Mouse (Mus musculus) regulatory T cell (primary cell): Measurements from ENCODE around the gene Aldh4a1.

Experiments
- in situ Hi-C: fragments of 300-600 bp; cut with MboI, MseI; formaldehyde crosslinking; loops from one replicate; pipeline ENCODE4 v1.15.1; 2025; ENCODE audit warnings: high pct_unique_total_duplicates

Gene Aldh4a1

GRCm38 (mm10) chr4:139622373-139623282, at the start of gene Aldh4a1:
TSS of gene Aldh4a1 (plus strand) at chr4:139622866.
- in situ Hi-C loops, result no loop called here

GRCm38 (mm10) chr4:139572928-139573512, 49.6 kb upstream of the Aldh4a1 start:
- in situ Hi-C loops, result loop anchor here (5.0 kb wide), 1 partner anchor 39 kb away; no protein-coding TSS in a partner anchor

GRCm38 (mm10) chr4:139574156-139574798, 48.4 kb upstream of the Aldh4a1 start:
- in situ Hi-C loops, result loop anchor here (5.0 kb wide), 1 partner anchor 38 kb away; no protein-coding TSS in a partner anchor

- in situ Hi-C loops, result loop anchor here (5.0 to 25.0 kb wide), 2 partner anchors 37 to 1387 kb away; partner anchors contain the start of gene Sdhb
Observed at GRCm38 (mm10) chr4:139574799-139575672, 47.6 kb upstream of the Aldh4a1 start.

- in situ Hi-C loops, result loop anchor here (25.0 kb wide), 1 partner anchor 1387 kb away; the partner anchor contains the start of gene Sdhb
Observed at GRCm38 (mm10) chr4:139575673-139576003, 47.0 kb upstream of the Aldh4a1 start.

GRCm38 (mm10) chr4:139576251-139576880, 46.3 kb upstream of the Aldh4a1 start:
- in situ Hi-C loops, result loop anchor here (25.0 kb wide), 1 partner anchor 1386 kb away; the partner anchor contains the start of gene Sdhb

GRCm38 (mm10) chr4:139577006-139577405, 45.7 kb upstream of the Aldh4a1 start:
- in situ Hi-C loops, result loop anchor here (25.0 kb wide), 1 partner anchor 1385 kb away; the partner anchor contains the start of gene Sdhb

- in situ Hi-C loops, result loop anchor here (25.0 kb wide), 1 partner anchor 1384 kb away; the partner anchor contains the start of gene Sdhb
Observed at GRCm38 (mm10) chr4:139578389-139578788, 44.3 kb upstream of the Aldh4a1 start.

GRCm38 (mm10) chr4:139579003-139579402, 43.7 kb upstream of the Aldh4a1 start:
- in situ Hi-C loops, result loop anchor here (25.0 kb wide), 1 partner anchor 1383 kb away; the partner anchor contains the start of gene Sdhb

- in situ Hi-C loops, result loop anchor here (25.0 kb wide), 1 partner anchor 1383 kb away; the partner anchor contains the start of gene Sdhb
Observed at GRCm38 (mm10) chr4:139579466-139579865, 43.2 kb upstream of the Aldh4a1 start.

GRCm38 (mm10) chr4:139580663-139581336, 41.9 kb upstream of the Aldh4a1 start:
- in situ Hi-C loops, result loop anchor here (25.0 kb wide), 1 partner anchor 1382 kb away; the partner anchor contains the start of gene Sdhb

GRCm38 (mm10) chr4:139581427-139582051, 41.1 kb upstream of the Aldh4a1 start:
- in situ Hi-C loops, result loop anchor here (25.0 kb wide), 1 partner anchor 1381 kb away; the partner anchor contains the start of gene Sdhb

- in situ Hi-C loops, result loop anchor here (25.0 kb wide), 1 partner anchor 1380 kb away; the partner anchor contains the start of gene Sdhb
Observed at GRCm38 (mm10) chr4:139582346-139582745, 40.3 kb upstream of the Aldh4a1 start.

- in situ Hi-C loops, result loop anchor here (25.0 kb wide), 1 partner anchor 1379 kb away; the partner anchor contains the start of gene Sdhb
Observed at GRCm38 (mm10) chr4:139582903-139583302, 39.8 kb upstream of the Aldh4a1 start.

GRCm38 (mm10) chr4:139583629-139584245, 38.9 kb upstream of the Aldh4a1 start:
- in situ Hi-C loops, result loop anchor here (25.0 kb wide), 1 partner anchor 1379 kb away; the partner anchor contains the start of gene Sdhb

- in situ Hi-C loops, result loop anchor here (25.0 kb wide), 1 partner anchor 1378 kb away; the partner anchor contains the start of gene Sdhb
Observed at GRCm38 (mm10) chr4:139584704-139585103, 38.0 kb upstream of the Aldh4a1 start.

- in situ Hi-C loops, result loop anchor here (25.0 kb wide), 1 partner anchor 1377 kb away; the partner anchor contains the start of gene Sdhb
Observed at GRCm38 (mm10) chr4:139585713-139586112, 37.0 kb upstream of the Aldh4a1 start.

GRCm38 (mm10) chr4:139587370-139587769, 35.3 kb upstream of the Aldh4a1 start:
- in situ Hi-C loops, result loop anchor here (25.0 kb wide), 1 partner anchor 1375 kb away; the partner anchor contains the start of gene Sdhb
